Mouse (Mus musculus) MEL (cell line): ENCODE measurements at regions not wholly inside any gene's neighbourhood (a gene's known extent, or its start where the extent isn't known, plus 50 kb on each side); places are given as distances from the start of the nearest gene placed in this dataset.

Experiments used
- DNase-seq: peaks from one replicate; pipeline ENCODE4 v3.0.0; 2011; ENCODE audit warnings: low read depth, low spot score
- H3K27ac ChIP-seq: 2 replicates; pipeline ENCODE4 v1.5.1; 2012; ENCODE audit warnings: low read depth, mild to moderate bottlenecking, control low read depth, low read length, moderate library complexity; ENCODE audit not compliant: control insufficient read depth
- H3K27me3 ChIP-seq, 2 experiments: fragments of 150-350 bp in 1 of 2; sonication (generic) in 1 of 2; 2 replicates each; pipeline ENCODE4 v1.6.1; 2012; ENCODE audit warnings: low read length in 2 of 2, mild to moderate bottlenecking in 2 of 2, improper control_type of control experiment in 1 of 2, moderate library complexity in 1 of 2; ENCODE audit not compliant: insufficient read depth in 2 of 2, control insufficient read depth in 1 of 2
- H3K36me3 ChIP-seq, 2 experiments: 2 replicates each; pipeline ENCODE4 v1.6.1; 2012 to 2014; ENCODE audit warnings: low read length in 2 of 2, improper control_type of control experiment in 1 of 2, inconsistent platforms in 1 of 2, mild to moderate bottlenecking in 1 of 2; ENCODE audit not compliant: insufficient read depth in 2 of 2, control insufficient read depth in 1 of 2
- H3K4me1 ChIP-seq, 2 experiments: fragments of 150-350 bp in 1 of 2; sonication (generic) in 1 of 2; 2 replicates each; pipeline ENCODE4 v1.6.1; 2012; ENCODE audit warnings: low read length in 2 of 2, improper control_type of control experiment in 1 of 2, mild to moderate bottlenecking in 1 of 2; ENCODE audit not compliant: insufficient read depth in 2 of 2, control insufficient read depth in 1 of 2
- H3K4me3 ChIP-seq, 2 experiments: fragments of 150-350 bp in 1 of 2; sonication (generic) in 1 of 2; 2 replicates each; pipeline ENCODE4 v1.5.1; 2012; ENCODE audit warnings: low read depth in 2 of 2, low read length in 2 of 2, mild to moderate bottlenecking in 2 of 2, moderate library complexity in 2 of 2, control low read depth in 1 of 2, improper control_type of control experiment in 1 of 2; ENCODE audit not compliant: control insufficient read depth in 1 of 2, insufficient read depth in 1 of 2
- H3K79me2 ChIP-seq: 2 replicates; pipeline ENCODE4 v1.6.1; 2012; ENCODE audit warnings: mild to moderate bottlenecking, low read length, moderate library complexity; ENCODE audit not compliant: control insufficient read depth, poor library complexity, insufficient read depth
- H3K9ac ChIP-seq: 2 replicates; pipeline ENCODE4 v1.6.1; 2012; ENCODE audit warnings: low read depth, mild to moderate bottlenecking, control low read depth, low read length, moderate library complexity; ENCODE audit not compliant: control insufficient read depth, poor library complexity, severe bottlenecking
- H3K9me3 ChIP-seq: fragments of 150-350 bp; sonication (generic); replicated peaks from 2 replicates; pipeline ENCODE4 v1.6.1; 2012; ENCODE audit warnings: mild to moderate bottlenecking, low read length, improper control_type of control experiment, moderate library complexity; ENCODE audit not compliant: insufficient read depth
- CHD1 ChIP-seq: IDR thresholded peaks from 2 replicates; pipeline ENCODE4 v1.6.1; 2012; ENCODE audit warnings: low read depth, mild to moderate bottlenecking, inconsistent platforms, low read length, improper control_type of control experiment
- CTCF ChIP-seq, 3 experiments: IDR thresholded peaks in 2 of 3; conservative IDR thresholded peaks in 1 of 3; 2 replicates each; pipeline ENCODE4 v1.5.1; 2011 to 2012; ENCODE audit warnings: low read length in 3 of 3, low read depth in 2 of 3, mild to moderate bottlenecking in 2 of 3, improper control_type of control experiment in 1 of 3, inconsistent platforms in 1 of 3, mixed read lengths in 1 of 3, moderate library complexity in 1 of 3; ENCODE audit not compliant: control insufficient read depth in 1 of 3, insufficient read depth in 1 of 3, poor library complexity in 1 of 3, severe bottlenecking in 1 of 3
- E2F4 ChIP-seq: IDR thresholded peaks from 2 replicates; pipeline ENCODE4 v1.6.1; 2011; ENCODE audit warnings: low read depth, low read length, improper control_type of control experiment, borderline replicate concordance
- ELF1 ChIP-seq: IDR thresholded peaks from 2 replicates; pipeline ENCODE4 v1.6.1; 2014; ENCODE audit warnings: low read depth, mild to moderate bottlenecking, inconsistent platforms, low read length, improper control_type of control experiment, moderate library complexity
- EP300 ChIP-seq, 2 experiments: IDR thresholded peaks; 2 replicates each; pipeline ENCODE4 v1.6.1; 2011; ENCODE audit warnings: improper control_type of control experiment in 2 of 2, low read length in 2 of 2, low read depth in 1 of 2, mild to moderate bottlenecking in 1 of 2
- JUND ChIP-seq: IDR thresholded peaks from 2 replicates; pipeline ENCODE4 v1.6.1; 2011; ENCODE audit warnings: low read depth, mild to moderate bottlenecking, improper control_type of control experiment, low read length
- KAT2A ChIP-seq: conservative IDR thresholded peaks from 2 replicates; pipeline ENCODE4 v1.6.1; 2012; ENCODE audit warnings: low read depth, low read length, improper control_type of control experiment, inconsistent platforms
- MAFK ChIP-seq: IDR thresholded peaks from 2 replicates; pipeline ENCODE4 v1.6.1; 2011; ENCODE audit warnings: low read depth, mild to moderate bottlenecking, low read length, improper control_type of control experiment, borderline replicate concordance
- MAX ChIP-seq: IDR thresholded peaks from 2 replicates; pipeline ENCODE4 v1.6.1; 2011; ENCODE audit warnings: low read length, improper control_type of control experiment
- MAZ ChIP-seq: IDR thresholded peaks from 2 replicates; pipeline ENCODE4 v1.6.1; 2012; ENCODE audit warnings: low read depth, mild to moderate bottlenecking, inconsistent platforms, low read length, improper control_type of control experiment
- MEF2A ChIP-seq: IDR thresholded peaks from 2 replicates; pipeline ENCODE4 v1.6.1; 2014; ENCODE audit warnings: low read depth, mild to moderate bottlenecking, inconsistent platforms, low read length, improper control_type of control experiment; ENCODE audit not compliant: poor library complexity, insufficient replicate concordance, severe bottlenecking; ENCODE audit errors: extremely low read depth
- MXI1 ChIP-seq: IDR thresholded peaks from 2 replicates; pipeline ENCODE4 v1.6.1; 2011; ENCODE audit warnings: mild to moderate bottlenecking, low read depth, low read length, improper control_type of control experiment
- MYC ChIP-seq: IDR thresholded peaks from 2 replicates; pipeline ENCODE4 v1.6.1; 2011; ENCODE audit warnings: low read depth, mild to moderate bottlenecking, low read length, improper control_type of control experiment, moderate library complexity
- NELFE ChIP-seq: IDR thresholded peaks from 2 replicates; pipeline ENCODE4 v1.6.1; 2011; ENCODE audit warnings: low read depth, low read length, improper control_type of control experiment
- NRF1 ChIP-seq: IDR thresholded peaks from 2 replicates; pipeline ENCODE4 v1.6.1; 2014; ENCODE audit warnings: low read depth, mild to moderate bottlenecking, inconsistent platforms, low read length, improper control_type of control experiment, moderate library complexity; ENCODE audit not compliant: poor library complexity, insufficient read depth, severe bottlenecking
- POLR2A ChIP-seq, 2 experiments: IDR thresholded peaks; 2 replicates each; pipeline ENCODE4 v1.6.1; 2011 to 2012; ENCODE audit warnings: low read length in 2 of 2, mild to moderate bottlenecking in 2 of 2, control low read depth in 1 of 2, improper control_type of control experiment in 1 of 2, low read depth in 1 of 2, moderate library complexity in 1 of 2; ENCODE audit not compliant: control insufficient read depth in 1 of 2, insufficient read depth in 1 of 2, poor library complexity in 1 of 2
- POLR2AphosphoS2 ChIP-seq: IDR thresholded peaks from 2 replicates; pipeline ENCODE4 v1.6.1; 2011; ENCODE audit warnings: low read length, improper control_type of control experiment
- POLR2AphosphoS5 ChIP-seq: IDR thresholded peaks from 2 replicates; pipeline ENCODE4 v1.6.1; 2012; ENCODE audit warnings: low read depth, borderline replicate concordance, mild to moderate bottlenecking, inconsistent platforms, low read length, moderate library complexity, mixed read lengths
- RCOR1 ChIP-seq: IDR thresholded peaks from 2 replicates; pipeline ENCODE4 v1.6.1; 2012; ENCODE audit warnings: low read depth, mild to moderate bottlenecking, inconsistent platforms, low read length, improper control_type of control experiment
- TAL1 ChIP-seq: IDR thresholded peaks from 2 replicates; pipeline ENCODE4 v1.6.1; 2012; ENCODE audit warnings: mild to moderate bottlenecking, inconsistent platforms, low read length, moderate library complexity, mixed read lengths
- TCF12 ChIP-seq: IDR thresholded peaks from 2 replicates; pipeline ENCODE4 v1.6.1; 2014; ENCODE audit warnings: low read depth, mild to moderate bottlenecking, inconsistent platforms, low read length, improper control_type of control experiment, moderate library complexity
- UBTF ChIP-seq: IDR thresholded peaks from 2 replicates; pipeline ENCODE4 v1.6.1; 2012; ENCODE audit warnings: low read depth, mild to moderate bottlenecking, inconsistent platforms, low read length, improper control_type of control experiment, moderate library complexity, borderline replicate concordance; ENCODE audit not compliant: insufficient read depth
- USF1 ChIP-seq: IDR thresholded peaks from 2 replicates; pipeline ENCODE4 v1.6.1; 2014; ENCODE audit warnings: low read depth, mild to moderate bottlenecking, inconsistent platforms, low read length, improper control_type of control experiment, moderate library complexity
- USF2 ChIP-seq, 2 experiments: IDR thresholded peaks; 2 replicates each; pipeline ENCODE4 v1.6.1; 2011 to 2012; ENCODE audit warnings: improper control_type of control experiment in 2 of 2, low read length in 2 of 2, borderline replicate concordance in 1 of 2, inconsistent platforms in 1 of 2, low read depth in 1 of 2, mild to moderate bottlenecking in 1 of 2; ENCODE audit not compliant: insufficient read depth in 1 of 2
- ZC3H11A ChIP-seq: IDR thresholded peaks from 2 replicates; pipeline ENCODE4 v1.6.1; 2012; ENCODE audit warnings: low read depth, mild to moderate bottlenecking, inconsistent platforms, low read length, improper control_type of control experiment
- ZKSCAN1 ChIP-seq: IDR thresholded peaks from 2 replicates; pipeline ENCODE4 v1.6.1; 2012; ENCODE audit warnings: low read depth, mild to moderate bottlenecking, inconsistent platforms, low read length, improper control_type of control experiment, moderate library complexity
- ZNF384 ChIP-seq: IDR thresholded peaks from 2 replicates; pipeline ENCODE4 v1.6.1; 2012; ENCODE audit warnings: low read depth, mild to moderate bottlenecking, inconsistent platforms, low read length, improper control_type of control experiment

GRCm38 (mm10) chr2:50667180-50667579, 370.6 kb upstream of the Mmadhc start:
- H3K9ac ChIP-seq: no peak overlapping the region
- no peaks in the 10 kb centered on the region for H3K36me3 ChIP-seq
- no peaks in the 10 kb centered on the region for H3K4me1 ChIP-seq
- no peak for DNase-seq
- no peaks in the 10 kb centered on the region for H3K27me3 ChIP-seq
- no peaks in the 10 kb centered on the region for H3K9me3 ChIP-seq
- TF ChIP-seq TCF12: no peak
- TF ChIP-seq USF1: no peak
- no peak for TF ChIP-seq ZKSCAN1
- TF ChIP-seq NELFE: no peak
- no peak for TF ChIP-seq TAL1
- no peak for TF ChIP-seq MEF2A
- no peak for TF ChIP-seq KAT2A
- no peak for TF ChIP-seq NRF1
- TF ChIP-seq ZNF384: no peak
- TF ChIP-seq MAX: no peak
- no peak for TF ChIP-seq MXI1
- TF ChIP-seq UBTF: no peak
- no peaks in the 10 kb centered on the region for H3K79me2 ChIP-seq
- H3K4me3 ChIP-seq: no peak overlapping the region
- no peak overlapping the region for H3K27ac ChIP-seq

- Histone ChIP-seq H3K4me1 (no peaks in the 10 kb centered on the region), H3K36me3 (no peaks in the 10 kb centered on the region), H3K79me2 (no peaks in the 10 kb centered on the region), H3K27me3 (no peaks in the 10 kb centered on the region), H3K27ac (no peak overlapping the region), H3K9me3 (no peaks in the 10 kb centered on the region), H3K4me3 (no peak overlapping the region), H3K9ac (no peak overlapping the region)
- TF ChIP-seq MAZ (no peak), MAFK (no peak), POLR2AphosphoS5 (no peak), E2F4 (no peak), RCOR1 (no peak), USF2 (IDR thresholded peaks at IDR 0.05; ENCODE audit: borderline replicate concordance in 1 of 2, insufficient read depth in 1 of 2, low read depth in 1 of 2, low read length in 2 of 2) (no peak), CHD1 (no peak), ELF1 (no peak), KAT2A (no peak), ZC3H11A (no peak), POLR2AphosphoS2 (no peak), MYC (no peak), CTCF (IDR thresholded peaks at IDR 0.05 in 2 of 3, conservative IDR thresholded peaks at IDR 0.05 in 1 of 3; ENCODE audit: control insufficient read depth in 1 of 3, insufficient read depth in 1 of 3, low read depth in 2 of 3, low read length in 3 of 3, poor library complexity in 1 of 3, severe bottlenecking in 1 of 3) (no peak), JUND (no peak), POLR2A (IDR thresholded peaks at IDR 0.05; ENCODE audit: control insufficient read depth in 1 of 2, insufficient read depth in 1 of 2, low read depth in 1 of 2, low read length in 2 of 2, poor library complexity in 1 of 2) (no peak), EP300 (IDR thresholded peaks at IDR 0.05; ENCODE audit: low read depth in 1 of 2, low read length in 2 of 2) (no peak)
- no peak for DNase-seq
Observed at GRCm38 (mm10) chr2:50662504-50662903, 365.9 kb upstream of the Mmadhc start.
